Mouse (Mus musculus): Measurements from ENCODE around the gene Myo1h. TPM values are rescaled to one million over a fixed set of nuclear protein-coding genes. Genes with fewer than 3 reads are reported as not detected.

Gene Myo1h
- polyA plus RNA-seq, 1 experiment from 2014 or later, result 0.82 TPM

DNA sequence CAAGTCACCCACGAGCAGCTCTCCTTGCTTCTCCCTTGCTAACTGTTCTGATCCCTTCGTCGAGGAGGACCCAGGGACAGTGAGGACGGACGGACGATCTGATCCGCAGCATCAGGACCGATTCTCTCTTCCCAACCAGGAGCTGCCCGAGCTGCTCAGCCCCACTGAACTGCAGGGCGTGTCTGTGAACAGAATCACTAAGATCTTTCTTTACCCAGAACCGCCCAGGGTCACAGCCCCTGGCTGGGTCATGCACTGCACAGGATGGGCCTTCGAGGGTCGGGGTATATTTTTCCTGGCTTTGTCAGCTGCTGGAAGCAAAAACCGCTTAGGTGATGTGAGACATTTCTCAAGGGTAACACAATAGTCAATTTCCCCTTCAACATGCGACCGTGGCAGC is 13.0 kb upstream of the Myo1h start:
- H3K9me3 ChIP-seq, result no peaks in the 10 kb centered on the region
- peaks cover 91% of the 10 kb centered on the region for H3K27me3 ChIP-seq (ENCODE audit: insufficient read depth, poor library complexity, severe bottlenecking)
- 41% methylated on average over 16 of the region's 16 CpGs for WGBS
- peaks cover 15% of the 10 kb centered on the region for H3K4me1 ChIP-seq
- no peak overlapping the region for H3K27ac ChIP-seq
- DNase-seq (ENCODE audit: low spot score), result no peak
- H3K36me3 ChIP-seq, result no peaks in the 10 kb centered on the region
- no peak overlapping the region for H3K4me3 ChIP-seq

DNA sequence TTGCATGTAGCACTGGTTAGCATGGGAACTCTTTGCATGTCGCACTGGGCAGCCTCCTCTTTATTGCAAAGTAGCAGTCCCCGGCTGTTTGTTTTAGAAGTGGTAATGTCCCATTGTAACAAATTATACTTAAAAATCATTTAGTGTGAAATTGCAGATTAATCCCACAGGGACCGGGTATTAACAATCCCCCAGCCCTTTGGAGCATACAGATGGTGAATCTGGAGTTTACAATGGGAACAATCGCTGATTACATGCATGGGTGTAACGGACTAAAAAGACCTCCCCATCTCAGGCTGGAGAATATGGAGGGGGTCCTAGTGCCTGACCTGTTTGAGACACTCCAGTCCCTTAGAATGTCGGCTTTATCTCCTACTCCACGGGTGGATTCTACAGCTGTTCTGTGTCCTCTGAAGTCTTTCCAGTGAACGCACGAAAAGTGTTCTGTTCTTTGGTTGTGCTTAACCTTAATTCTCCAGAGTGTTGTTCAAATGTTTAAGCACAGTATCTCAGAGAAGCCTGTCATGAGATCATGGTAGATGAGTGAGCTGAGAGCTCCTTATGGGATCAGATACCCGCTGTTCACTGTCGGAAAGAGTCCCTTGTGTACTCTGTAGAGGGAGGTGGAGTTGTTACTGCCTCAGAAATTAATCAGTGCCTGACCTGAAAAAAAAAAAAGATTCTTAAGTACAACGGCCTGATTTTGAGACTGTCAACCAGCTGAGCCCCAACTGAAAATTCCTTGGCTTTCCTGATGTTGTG is 9.4 kb upstream of the Myo1h start:
- H3K4me1 ChIP-seq, result 0 out of 2 replicates have a peak, but pooled peaks cover 3% of the 10 kb centered on the region
- H3K27ac ChIP-seq, result no peak overlapping the region
- no peaks in the 10 kb centered on the region for H3K36me3 ChIP-seq
- no peak for DNase-seq (ENCODE audit: low spot score)
- peaks cover 75% of the 10 kb centered on the region for H3K27me3 ChIP-seq (ENCODE audit: insufficient read depth, poor library complexity, severe bottlenecking)
- no peaks in the 10 kb centered on the region for H3K9me3 ChIP-seq
- WGBS, result 55% methylated on average over 12 of the region's 12 CpGs
- H3K4me3 ChIP-seq, result no peak overlapping the region

DNA sequence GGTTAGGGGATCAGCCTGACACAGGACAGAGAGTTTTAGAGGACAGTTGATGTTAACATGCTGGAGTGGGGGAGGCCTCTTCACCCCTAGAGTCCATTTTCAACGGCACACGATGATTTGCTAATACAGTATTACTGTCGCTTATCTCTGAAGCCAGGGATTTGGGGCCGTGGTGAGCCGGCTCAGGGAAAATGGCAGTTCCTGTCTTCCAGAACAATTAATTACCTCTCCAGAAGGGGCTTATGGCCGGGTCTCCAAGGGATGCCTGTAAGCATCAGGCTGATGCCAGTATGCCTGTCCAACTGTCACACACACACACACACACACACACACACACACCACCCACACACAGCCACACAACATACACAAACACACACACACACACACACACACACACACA is 6.6 kb upstream of the Myo1h start:
- Histone ChIP-seq H3K4me3 (no peak overlapping the region), H3K36me3 (no peaks in the 10 kb centered on the region), H3K4me1 (0 out of 2 replicates have a peak, but pooled peaks cover 3% of the 10 kb centered on the region), H3K9me3 (no peaks in the 10 kb centered on the region), H3K27ac (no peak overlapping the region), H3K27me3 (ENCODE audit: insufficient read depth, poor library complexity, severe bottlenecking) (peaks cover 59% of the 10 kb centered on the region)
- no peak for DNase-seq (ENCODE audit: low spot score)
- WGBS, result 60% methylated on average over 6 of the region's 6 CpGs

DNA sequence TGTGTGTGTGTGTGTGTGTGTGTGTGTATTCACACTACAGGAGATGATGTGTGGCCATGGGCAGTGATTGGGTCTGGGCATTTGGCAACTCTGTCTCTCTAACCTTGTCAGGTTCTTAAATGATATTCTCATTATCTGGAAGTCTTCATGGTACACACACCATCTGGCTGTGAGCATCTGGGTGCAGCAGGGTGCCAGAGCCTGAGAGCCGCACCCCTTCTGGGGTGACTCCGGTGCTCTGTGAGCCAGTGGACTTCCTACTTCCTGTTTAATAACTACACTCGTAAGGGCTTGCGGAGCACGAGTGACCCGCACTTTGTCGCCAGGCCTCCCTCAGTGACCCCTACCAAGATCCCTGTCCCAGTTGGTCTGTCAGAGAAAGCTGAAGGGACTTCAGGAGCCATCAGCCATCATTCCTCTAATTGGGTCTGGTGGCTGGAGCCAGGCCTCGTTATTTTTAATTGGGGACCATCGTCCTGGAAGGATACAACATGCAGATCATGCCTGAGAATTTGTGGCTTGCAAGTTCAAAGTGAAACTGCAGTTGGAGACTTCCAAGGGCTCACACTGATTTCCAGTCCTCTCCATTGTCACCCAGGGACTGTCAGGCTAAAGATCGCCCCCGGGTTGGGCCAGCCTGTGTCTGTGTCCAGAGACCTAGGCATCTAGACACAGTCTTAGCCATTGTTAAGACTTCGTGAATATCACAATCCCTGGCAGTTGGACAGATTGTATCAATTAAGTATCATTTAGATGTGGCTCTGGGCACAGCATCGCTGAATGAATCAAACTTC is 4.2 kb upstream of the Myo1h start:
- 0 out of 2 replicates have a peak, but pooled peaks cover 3% of the 10 kb centered on the region for H3K4me1 ChIP-seq
- H3K36me3 ChIP-seq, result no peaks in the 10 kb centered on the region
- H3K4me3 ChIP-seq, result no peak overlapping the region
- WGBS, result 78% methylated on average over 13 of the region's 13 CpGs
- H3K27me3 ChIP-seq (ENCODE audit: insufficient read depth, poor library complexity, severe bottlenecking), result peaks cover 59% of the 10 kb centered on the region
- no peak overlapping the region for H3K27ac ChIP-seq
- no peak for DNase-seq (ENCODE audit: low spot score)
- no peaks in the 10 kb centered on the region for H3K9me3 ChIP-seq

DNA sequence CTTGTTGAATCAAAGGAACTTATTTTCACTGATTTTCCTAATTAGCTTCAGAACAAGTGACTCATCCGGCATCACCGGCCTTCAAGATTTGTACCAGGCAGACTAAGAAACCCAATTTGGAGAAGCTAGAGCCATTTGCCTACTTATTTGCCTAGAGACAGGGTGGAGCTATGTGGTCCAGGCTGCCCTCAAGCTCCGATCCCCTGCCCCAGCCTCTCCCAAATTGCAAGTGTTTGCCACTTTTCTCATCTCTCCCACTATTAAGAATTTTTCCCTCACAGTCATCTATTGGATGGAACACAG is 3.6 kb upstream of the Myo1h start:
- Histone ChIP-seq H3K27ac (no peak overlapping the region), H3K27me3 (ENCODE audit: insufficient read depth, poor library complexity, severe bottlenecking) (peaks cover 61% of the 10 kb centered on the region)
- WGBS, result 84% methylated on average over 3 of the region's 3 CpGs

GRCm38 (mm10) chr5:114286102-114286501 is 2.9 kb upstream of the Myo1h start:
- Histone ChIP-seq H3K36me3 (no peaks in the 10 kb centered on the region), H3K27ac (no peak overlapping the region), H3K27me3 (ENCODE audit: insufficient read depth, poor library complexity, severe bottlenecking) (peaks cover 67% of the 10 kb centered on the region), H3K9me3 (no peaks in the 10 kb centered on the region), H3K4me3 (no peak overlapping the region), H3K4me1 (0 out of 2 replicates have a peak, but pooled peaks cover 3% of the 10 kb centered on the region)
- 69% methylated on average over 4 of the region's 4 CpGs for WGBS
- no peak for DNase-seq (ENCODE audit: low spot score)

More for the DNA sequence above, 3.6 kb upstream of the Myo1h start:
- Histone ChIP-seq H3K36me3 (no peaks in the 10 kb centered on the region), H3K9me3 (no peaks in the 10 kb centered on the region), H3K4me1 (0 out of 2 replicates have a peak, but pooled peaks cover 3% of the 10 kb centered on the region), H3K4me3 (no peak overlapping the region)
- no peak for DNase-seq (ENCODE audit: low spot score)

- Histone ChIP-seq H3K4me1 (0 out of 2 replicates have a peak, but pooled peaks cover 3% of the 10 kb centered on the region), H3K4me3 (no peak overlapping the region), H3K27ac (no peak overlapping the region), H3K9me3 (no peaks in the 10 kb centered on the region), H3K36me3 (no peaks in the 10 kb centered on the region), H3K27me3 (ENCODE audit: insufficient read depth, poor library complexity, severe bottlenecking) (peaks cover 63% of the 10 kb centered on the region)
- DNase-seq (ENCODE audit: low spot score), result no peak
- WGBS, result 76% methylated on average over 16 of the region's 16 CpGs
Measured at GRCm38 (mm10) chr5:114286872-114287571, 1.9 kb upstream of the Myo1h start.

GRCm38 (mm10) chr5:114288396-114288795 is 570 bp upstream of the Myo1h start:
- DNase-seq (ENCODE audit: low spot score), result no peak
- 80% methylated on average over 5 of the region's 5 CpGs for WGBS

DNA sequence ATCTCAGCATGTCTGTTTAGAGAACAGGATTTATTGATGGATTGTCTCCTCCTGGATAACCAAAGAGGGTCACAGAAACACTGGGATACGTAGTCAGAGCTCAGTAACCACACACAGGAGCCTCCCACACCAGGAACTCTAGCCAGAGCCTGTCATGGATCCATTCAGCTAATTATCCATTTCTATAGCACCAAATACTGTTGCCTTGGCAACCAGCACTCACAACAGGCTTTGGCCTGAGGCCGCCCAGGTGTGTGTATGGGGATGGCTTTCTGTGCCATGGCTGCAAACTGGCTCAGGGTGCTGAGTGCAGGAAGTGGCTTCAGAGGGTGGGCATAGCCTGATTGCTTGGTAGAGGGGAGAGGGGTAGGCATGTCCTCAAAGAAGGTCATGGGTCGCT is 1.0 kb downstream of the Myo1h start:
- Histone ChIP-seq H3K27me3 (ENCODE audit: insufficient read depth, poor library complexity, severe bottlenecking) (peaks cover 61% of the 10 kb centered on the region), H3K27ac (no peak overlapping the region), H3K9me3 (no peaks in the 10 kb centered on the region), H3K4me1 (no peaks in the 10 kb centered on the region), H3K4me3 (no peak overlapping the region), H3K36me3 (no peaks in the 10 kb centered on the region)
- 79% methylated on average over 3 of the region's 3 CpGs for WGBS
- no peak for DNase-seq (ENCODE audit: low spot score)

More at GRCm38 (mm10) chr5:114288396-114288795, 570 bp upstream of the Myo1h start:
- H3K36me3 ChIP-seq, result no peaks in the 10 kb centered on the region
- H3K4me3 ChIP-seq, result no peak overlapping the region
- peaks cover 66% of the 10 kb centered on the region for H3K27me3 ChIP-seq (ENCODE audit: insufficient read depth, poor library complexity, severe bottlenecking)
- H3K4me1 ChIP-seq, result no peaks in the 10 kb centered on the region
- H3K27ac ChIP-seq, result no peak overlapping the region
- no peaks in the 10 kb centered on the region for H3K9me3 ChIP-seq

DNA sequence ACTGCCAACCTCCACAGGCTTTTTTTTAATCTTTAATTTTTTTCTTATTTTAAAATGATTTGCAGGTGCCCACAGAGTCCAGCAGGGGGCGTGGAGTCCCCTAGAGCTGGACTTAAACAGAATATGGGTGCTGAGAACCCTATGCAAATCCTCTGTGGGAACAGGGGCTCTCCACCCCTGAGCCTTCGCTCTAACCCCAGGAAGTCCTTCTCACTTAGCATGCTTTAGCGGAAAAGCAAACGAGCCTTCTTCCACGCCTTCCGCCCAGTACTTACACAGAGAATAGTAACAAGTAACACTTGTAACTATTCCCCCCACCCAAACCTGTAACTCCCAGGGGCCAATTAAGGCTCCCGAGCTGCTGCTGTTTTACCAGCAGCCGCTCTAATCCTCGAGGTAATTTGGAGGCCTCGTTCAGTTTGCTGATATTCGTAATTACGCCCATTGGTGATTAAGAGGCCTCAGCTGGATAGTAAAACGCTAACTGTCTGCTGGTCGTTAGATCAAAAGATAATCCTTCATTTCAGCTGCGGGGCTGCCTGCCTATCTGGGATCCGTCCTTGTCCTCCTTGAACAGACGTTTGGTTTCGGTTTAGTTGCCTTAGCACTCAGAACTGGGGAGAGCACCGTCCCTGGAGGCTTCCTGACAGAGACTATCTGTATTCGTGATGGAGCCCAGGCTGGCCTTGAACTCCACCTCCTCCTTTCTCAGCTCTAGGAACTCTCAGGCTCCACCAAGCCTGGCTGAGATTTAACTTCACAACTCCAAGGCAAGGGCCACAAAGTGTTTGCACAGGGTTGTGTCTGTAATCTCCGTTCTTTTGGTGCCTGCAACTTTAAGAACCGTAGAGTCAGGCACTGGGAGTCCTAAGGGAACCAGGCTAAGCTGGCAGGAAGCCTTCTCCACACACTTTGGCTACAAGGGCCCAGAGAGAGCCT is 8.0 kb downstream of the Myo1h start:
- Histone ChIP-seq H3K9me3 (no peaks in the 10 kb centered on the region), H3K27ac (no peak overlapping the region), H3K4me3 (peak overlapping the region; percentile 27), H3K4me1 (no peaks in the 10 kb centered on the region; the same call in none of the 2 replicates), H3K27me3 (ENCODE audit: insufficient read depth, poor library complexity, severe bottlenecking) (peaks cover 45% of the 10 kb centered on the region), H3K36me3 (no peaks in the 10 kb centered on the region)
- DNase-seq (ENCODE audit: low spot score), result no peak
- 16% methylated on average over 22 of the region's 22 CpGs for WGBS

DNA sequence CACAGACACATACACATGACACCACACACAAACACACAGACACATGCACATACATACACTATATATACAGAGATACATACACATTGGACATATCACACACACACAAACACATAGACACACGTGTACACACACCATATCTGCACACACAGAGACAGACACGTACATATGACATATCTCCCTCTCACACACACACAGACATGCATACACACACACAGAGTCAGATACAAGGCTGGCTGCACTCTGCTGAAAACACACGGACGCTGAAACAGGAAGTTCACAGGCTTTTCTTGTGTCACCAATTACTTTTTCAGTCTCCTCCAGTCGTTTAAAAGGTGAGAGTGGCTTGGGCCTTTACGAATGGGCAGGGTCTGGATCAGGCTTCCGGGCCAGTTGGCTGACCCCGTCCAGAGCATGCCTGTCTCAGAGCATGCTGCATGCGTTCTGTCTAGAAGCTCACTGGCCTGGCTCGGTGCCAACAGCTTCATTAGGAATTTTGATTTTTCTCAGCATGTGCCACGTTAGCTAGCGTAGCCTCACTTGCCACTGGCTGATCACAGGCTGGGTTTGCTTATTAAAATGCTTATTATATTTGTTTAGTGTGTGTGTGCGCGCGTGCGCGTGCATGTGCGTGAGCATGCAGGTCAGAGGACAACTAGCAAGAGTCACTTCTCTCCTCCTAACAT is 9.4 kb downstream of the Myo1h start:
- DNase-seq (ENCODE audit: low spot score), result no peak
- no peaks in the 10 kb centered on the region for H3K36me3 ChIP-seq
- no peak overlapping the region for H3K4me3 ChIP-seq
- no peak overlapping the region for H3K27ac ChIP-seq
- H3K9me3 ChIP-seq, result no peaks in the 10 kb centered on the region
- H3K27me3 ChIP-seq (ENCODE audit: insufficient read depth, poor library complexity, severe bottlenecking), result peaks cover 49% of the 10 kb centered on the region
- no peaks in the 10 kb centered on the region; the same call in none of the 2 replicates for H3K4me1 ChIP-seq
- 77% methylated on average over 18 of the region's 18 CpGs for WGBS
